Mouse (Mus musculus): ENCODE data around the gene Higd1c. TPM values are rescaled to one million over a fixed set of nuclear protein-coding genes. Genes with fewer than 3 reads are reported as not detected.
"Not testable (repeated sequence)": the region's sequence is repeated elsewhere in the genome, so short reads cannot be mapped to it uniquely, and the experiment has no call there.

Gene Higd1c
- not detected for total RNA-seq (2022)

- DNase-seq (ENCODE audit: low spot score in 2 of 2) = no peak
Observed at GRCm38 (mm10) chr15:100364242-100364641, at the start of gene Higd1c. Gene Higd1c (plus strand): TSS chr15:100364542.

- not testable (repeated sequence) for DNase-seq (ENCODE audit: low spot score in 2 of 2)
Observed at GRCm38 (mm10) chr15:100318014-100318671, 46.2 kb upstream of the Higd1c start.

DNA sequence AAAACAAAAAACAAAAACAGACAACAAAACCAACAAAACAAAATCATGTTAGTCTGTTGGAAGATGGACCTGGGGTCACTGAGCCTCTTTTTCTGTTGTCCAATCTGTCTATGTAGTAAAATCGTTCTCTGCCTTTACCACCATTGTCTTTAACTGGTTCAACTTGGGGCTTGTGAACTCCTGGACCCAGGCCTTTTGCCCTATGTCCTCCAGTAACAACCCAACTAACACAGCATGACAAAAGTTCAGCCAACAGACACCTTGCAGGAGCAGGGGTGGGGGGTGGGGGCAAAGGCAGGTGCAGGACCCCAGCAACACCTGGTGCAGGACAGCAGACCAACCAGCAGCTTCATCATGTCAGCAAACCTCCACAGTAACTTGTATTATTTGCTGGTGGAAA, 44.5 kb upstream of the Higd1c start:
- DNase-seq (ENCODE audit: low spot score in 2 of 2) = no peak

DNA sequence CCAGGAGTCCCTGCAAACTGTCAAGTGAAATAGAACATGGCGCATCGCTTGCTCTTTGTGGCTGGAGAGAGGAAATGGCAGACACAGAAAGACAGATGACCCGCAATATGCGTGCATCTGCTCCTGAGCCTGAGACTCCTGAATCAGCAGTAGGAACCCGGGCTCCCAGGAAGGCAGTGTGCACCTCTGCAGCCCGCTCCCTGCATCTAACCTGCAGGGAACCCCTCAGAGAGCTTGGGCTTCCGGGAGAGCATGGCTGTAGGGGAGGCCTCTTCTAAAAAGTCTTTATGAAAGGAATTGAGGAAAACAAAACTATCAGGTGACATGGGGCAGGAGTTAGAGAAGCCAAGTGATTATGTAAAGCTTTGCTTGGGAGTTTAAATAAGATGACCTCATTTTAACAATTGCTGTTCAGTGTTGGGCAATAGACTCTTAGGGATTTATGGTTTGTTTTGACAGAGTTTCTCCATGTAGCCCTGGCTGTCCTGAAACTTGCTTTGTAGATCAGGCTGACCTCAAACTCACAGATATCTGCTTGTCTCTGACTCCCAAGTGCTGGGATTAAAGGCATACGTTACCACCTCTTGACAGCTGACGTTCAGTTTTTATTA, 43.9 kb upstream of the Higd1c start:
- DNase-seq (ENCODE audit: low spot score in 2 of 2) = no peak

GRCm38 (mm10) chr15:100321134-100321533, 43.2 kb upstream of the Higd1c start:
- no peak for DNase-seq (ENCODE audit: low spot score in 2 of 2)

DNA sequence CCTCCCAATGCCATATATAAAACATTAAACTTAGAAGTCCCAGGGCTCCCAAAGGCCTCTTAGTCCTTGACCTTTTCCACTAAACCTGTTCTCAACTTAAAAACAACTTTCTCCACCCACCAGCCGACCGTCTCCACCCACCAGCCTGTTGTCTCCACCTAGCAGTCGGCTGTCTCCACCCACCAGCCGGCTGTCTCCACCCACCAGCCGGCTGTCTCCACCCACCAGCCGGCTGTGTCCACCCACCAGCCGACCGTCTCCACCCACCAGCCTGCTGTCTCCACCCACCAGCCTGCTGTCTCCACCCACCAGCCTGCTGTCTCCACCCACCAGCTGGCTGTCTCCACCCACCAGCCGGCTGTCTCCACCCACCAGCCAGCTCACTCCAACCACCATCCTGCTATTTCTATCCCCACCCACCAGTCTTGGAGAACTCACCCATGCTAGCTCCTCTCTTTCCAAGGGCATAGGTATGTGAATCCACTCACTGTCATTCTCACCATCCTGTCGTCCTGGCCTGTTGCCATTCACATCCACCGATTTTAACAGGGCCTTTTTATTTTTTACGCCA, 40.2 kb upstream of the Higd1c start:
- DNase-seq (ENCODE audit: low spot score in 2 of 2) = no peak

DNA sequence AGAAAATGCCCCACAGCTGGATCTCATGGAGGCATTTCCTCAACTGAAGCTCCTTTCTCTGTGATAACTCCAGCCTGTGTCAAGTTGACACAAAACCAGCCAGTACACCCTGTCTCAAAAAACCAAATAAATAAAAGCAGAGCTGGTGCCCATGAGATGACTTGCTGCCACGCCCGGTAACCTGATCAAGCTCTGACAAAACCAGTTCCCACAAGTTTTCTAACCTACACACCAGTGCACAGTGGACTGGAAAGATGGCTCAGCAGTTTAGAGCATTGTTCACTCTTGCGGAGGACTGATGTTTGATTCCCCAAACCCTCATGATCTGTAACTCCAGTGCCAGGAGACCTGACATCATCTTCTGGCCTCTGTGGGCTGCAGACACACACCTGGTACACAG, 39.1 kb upstream of the Higd1c start:
- DNase-seq (ENCODE audit: low spot score in 2 of 2) = no peak

DNA sequence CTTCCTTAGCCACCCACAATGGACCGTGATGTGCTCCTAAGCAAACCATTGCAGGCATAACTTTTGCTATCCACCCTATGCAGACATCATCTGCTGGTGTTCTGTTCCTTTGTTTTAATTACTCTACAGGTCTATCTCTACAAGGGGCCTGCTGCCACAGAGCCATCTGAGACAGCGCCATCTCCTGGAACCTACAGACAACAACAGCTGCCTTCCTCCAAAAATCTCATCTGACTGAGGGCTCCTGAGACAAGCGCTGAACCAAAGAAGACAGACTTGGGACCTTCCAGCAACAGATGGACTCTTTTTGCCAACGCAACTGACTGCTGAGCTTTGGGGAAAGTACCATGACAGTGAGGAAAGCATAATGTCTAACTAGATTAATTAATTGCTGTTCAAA, 36.3 kb upstream of the Higd1c start:
- not testable (repeated sequence) for DNase-seq (ENCODE audit: low spot score in 2 of 2)

DNA sequence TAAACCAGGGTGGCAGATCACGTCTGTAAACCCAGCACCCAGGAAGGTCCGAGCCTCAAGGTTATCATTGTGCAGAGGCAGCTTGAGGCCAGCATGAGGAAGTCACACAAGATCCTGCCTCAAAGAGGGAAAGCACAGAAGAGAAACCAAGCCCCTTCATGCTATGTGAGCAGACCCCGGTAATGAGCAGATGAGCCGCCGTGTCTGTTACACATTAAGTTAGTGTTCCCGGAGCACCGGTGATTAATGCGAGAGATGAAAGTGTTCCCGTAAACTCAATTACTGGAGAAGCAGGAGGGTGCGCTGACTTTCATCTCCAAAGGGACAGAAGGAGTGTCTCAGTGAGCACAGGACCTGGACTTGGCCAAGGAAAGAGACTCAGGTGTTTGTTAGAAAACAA, 35.0 kb upstream of the Higd1c start:
- DNase-seq (ENCODE audit: low spot score in 2 of 2) = not testable (repeated sequence)

GRCm38 (mm10) chr15:100330739-100331138, 33.6 kb upstream of the Higd1c start:
- DNase-seq (ENCODE audit: low spot score in 2 of 2) = no peak

DNA sequence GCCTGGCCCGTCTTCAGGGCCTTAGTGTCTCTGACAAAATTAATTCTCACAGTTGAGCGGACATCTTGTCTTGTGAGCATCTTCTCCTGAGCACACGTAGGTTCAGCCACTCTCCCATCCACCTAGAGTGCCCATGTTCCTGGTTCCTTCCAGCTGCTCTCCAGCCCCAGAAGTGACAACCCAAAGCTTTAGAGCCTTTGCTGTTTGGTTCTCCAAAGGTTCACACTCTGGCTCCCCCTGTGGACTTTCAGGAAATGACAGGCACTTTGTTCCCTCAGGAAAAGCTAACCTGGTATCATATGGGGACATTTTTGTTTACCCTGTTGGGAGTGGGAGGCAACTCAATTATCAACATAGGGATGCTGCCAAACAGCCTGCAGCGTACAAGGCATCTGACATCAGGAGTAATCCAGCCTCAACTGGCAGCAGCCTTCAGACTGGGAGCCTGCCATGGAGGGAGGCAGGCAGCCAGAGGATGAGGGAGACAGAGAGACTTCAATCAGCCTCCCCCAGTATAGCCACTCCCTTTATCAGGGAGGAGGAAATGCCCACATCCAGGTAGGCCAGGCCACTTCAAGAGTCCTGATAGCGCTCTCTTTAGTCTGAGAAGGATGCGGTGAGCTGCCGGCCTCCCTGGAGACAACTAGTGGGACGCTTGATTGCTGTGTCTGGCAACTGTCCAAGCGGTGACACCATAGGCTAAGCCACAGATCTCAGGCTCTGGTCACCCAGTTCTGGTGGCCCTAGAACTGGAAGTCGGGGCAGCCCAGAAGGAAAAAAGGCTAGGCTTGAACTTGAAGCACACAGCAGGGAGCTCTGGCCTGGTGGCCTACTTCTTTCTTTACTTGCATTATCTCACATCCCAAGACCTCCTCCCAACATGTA, 32.0 kb upstream of the Higd1c start:
- DNase-seq (ENCODE audit: low spot score in 2 of 2) = not testable (repeated sequence)

DNA sequence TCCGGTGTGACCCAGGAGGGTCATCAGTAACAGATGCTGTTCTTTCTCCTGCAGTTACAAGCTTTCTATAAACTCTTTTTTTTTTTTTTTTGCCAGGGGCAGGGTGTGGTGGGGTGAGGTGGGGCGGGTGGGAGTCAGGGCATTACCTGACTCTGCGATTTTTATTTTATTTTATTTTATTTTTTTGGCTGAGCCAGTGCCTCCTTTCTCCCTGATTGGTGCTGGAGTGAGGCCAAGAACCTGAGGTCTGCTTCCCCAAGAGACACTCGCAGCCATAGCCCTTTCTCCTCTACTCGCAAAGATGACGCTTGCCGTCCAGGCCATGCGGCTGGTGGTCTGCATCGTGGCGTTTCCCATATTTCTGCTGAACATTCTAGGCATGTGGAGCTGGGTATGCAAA, 29.7 kb upstream of the Higd1c start, which contains the start of gene Mettl7a3:
Gene Mettl7a3, plus strand, starts transcription at position 301 of the 400 bp plus-strand sequence.
- no peak for DNase-seq (ENCODE audit: low spot score in 2 of 2)

GRCm38 (mm10) chr15:100337328-100337727, 27.0 kb upstream of the Higd1c start:
- DNase-seq (ENCODE audit: low spot score in 2 of 2) = not testable (repeated sequence)

GRCm38 (mm10) chr15:100337847-100338246, 26.5 kb upstream of the Higd1c start:
- not testable (repeated sequence) for DNase-seq (ENCODE audit: low spot score in 2 of 2)

DNA sequence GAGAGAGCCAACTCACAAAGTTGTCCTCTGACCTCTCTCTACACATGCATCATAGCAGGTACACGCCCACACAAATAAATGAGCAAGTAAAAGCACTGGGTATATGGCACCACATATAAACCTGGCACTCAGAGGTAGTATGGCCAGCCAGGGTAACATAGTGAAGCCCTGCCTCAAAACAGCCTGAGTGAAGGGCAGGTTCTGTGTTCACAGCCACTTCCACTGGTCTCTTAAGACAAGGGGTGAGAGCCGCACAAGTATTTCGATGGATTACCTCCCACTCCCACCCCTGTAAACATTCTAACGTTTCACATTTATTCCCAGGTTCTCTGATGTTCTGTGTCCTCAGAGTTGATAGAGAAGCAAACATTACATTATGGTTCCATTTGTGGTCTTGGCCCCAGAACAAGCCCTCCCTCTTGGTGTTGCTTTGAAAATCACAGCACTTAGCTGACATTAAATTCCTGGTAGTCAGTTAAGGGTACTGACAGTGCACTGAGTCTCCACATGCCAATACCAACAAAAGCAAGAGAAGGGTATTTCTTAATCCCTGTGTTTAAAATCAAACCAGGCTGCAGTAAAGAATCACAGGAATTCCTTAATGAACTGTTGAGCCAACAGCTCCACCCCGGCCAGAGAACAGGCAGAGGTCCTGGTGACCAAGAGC, 22.9 kb upstream of the Higd1c start:
- not testable (repeated sequence) for DNase-seq (ENCODE audit: low spot score in 2 of 2)

DNA sequence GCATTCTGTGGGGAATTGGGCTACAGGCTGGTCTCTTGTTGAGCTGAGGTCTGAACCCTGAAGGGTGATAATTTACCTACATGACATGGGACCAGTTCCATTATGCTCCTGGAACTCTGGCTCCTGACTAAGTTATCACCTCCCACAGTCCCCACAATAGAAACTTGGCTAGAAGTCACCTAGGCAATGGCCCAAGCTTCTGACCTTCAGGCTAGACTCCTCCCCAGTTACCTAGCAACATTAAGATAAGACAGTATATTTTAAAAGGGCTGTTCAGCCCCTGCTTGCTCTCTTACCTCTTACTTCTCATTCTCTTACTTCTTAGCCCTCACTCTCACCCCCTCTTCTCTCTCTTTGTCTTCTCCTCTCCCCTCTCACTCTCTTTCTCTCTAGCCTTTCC, 18.9 kb upstream of the Higd1c start:
- DNase-seq (ENCODE audit: low spot score in 2 of 2) = no peak

- DNase-seq (ENCODE audit: low spot score in 2 of 2) = no peak
Observed at GRCm38 (mm10) chr15:100346761-100347160, 17.6 kb upstream of the Higd1c start.

GRCm38 (mm10) chr15:100349496-100349895, 14.8 kb upstream of the Higd1c start:
- DNase-seq (ENCODE audit: low spot score in 2 of 2) = no peak

- no peak for DNase-seq (ENCODE audit: low spot score in 2 of 2)
Observed at GRCm38 (mm10) chr15:100351501-100352060, 12.8 kb upstream of the Higd1c start.

- no peak for DNase-seq (ENCODE audit: low spot score in 2 of 2)
Observed at GRCm38 (mm10) chr15:100352711-100353250, 11.6 kb upstream of the Higd1c start, which contains the start of the genes Methig1 and Mettl7a2. Gene Methig1 (plus strand): TSS chr15:100353149. Gene Mettl7a2 (plus strand): TSS chr15:100353200.
